Mouse (Mus musculus) lung, embryonic 15.5 days (tissue): ENCODE results near the gene Psmd9. TPM values are rescaled to one million over a fixed set of nuclear protein-coding genes. Genes with fewer than 3 reads are reported as not detected.
"Not testable (repeated sequence)": the region's sequence is repeated elsewhere in the genome, so short reads cannot be mapped to it uniquely, and the experiment has no call there.

Experiments used
- ATAC-seq: fragments of 200-750 bp; cut with Nextera tagmentation; 2 replicates; pipeline ENCODE4 v1.8.0; 2017; ENCODE audit warnings: moderate number of reproducible peaks, borderline replicate concordance; ENCODE audit not compliant: low FRiP score, low TSS enrichment; ENCODE audit errors: extremely low read depth
- H3K27ac ChIP-seq: fragments of 300-500 bp; sonication (generic); 2 replicates; pipeline ENCODE4 v1.5.1; 2015; ENCODE audit warnings: moderate library complexity, mild to moderate bottlenecking, inconsistent platforms
- H3K27me3 ChIP-seq: fragments of 300-500 bp; sonication (generic); 2 replicates; pipeline ENCODE4 v1.6.1; 2015; ENCODE audit warnings: inconsistent platforms
- H3K36me3 ChIP-seq: fragments of 300-500 bp; sonication (generic); 2 replicates; pipeline ENCODE4 v1.6.1; 2015; ENCODE audit warnings: inconsistent platforms
- H3K4me1 ChIP-seq: fragments of 300-500 bp; sonication (generic); 2 replicates; pipeline ENCODE4 v1.6.1; 2015; ENCODE audit warnings: inconsistent platforms
- H3K4me2 ChIP-seq: fragments of 300-500 bp; sonication (generic); 2 replicates; pipeline ENCODE4 v1.6.1; 2015; ENCODE audit warnings: inconsistent platforms, mild to moderate bottlenecking, moderate library complexity
- H3K4me3 ChIP-seq: fragments of 300-500 bp; sonication (generic); 2 replicates; pipeline ENCODE4 v1.5.1; 2015; ENCODE audit warnings: mild to moderate bottlenecking, inconsistent platforms
- H3K9ac ChIP-seq: fragments of 300-500 bp; sonication (generic); 2 replicates; pipeline ENCODE4 v1.6.1; 2015; ENCODE audit warnings: inconsistent platforms
- H3K9me3 ChIP-seq: fragments of 300-500 bp; sonication (generic); 2 replicates; pipeline ENCODE4 v1.6.1; 2016; ENCODE audit warnings: inconsistent platforms
- WGBS: fragments of 180-500 bp; shearing (Covaris S2); methylation state at CpG from one replicate; pipeline ENCODE4 v1.1.7; 2015; 5-methylcytosine and 5-hydroxymethylcytosine counted together
- polyA plus RNA-seq: library from polyadenylated mRNA; unstranded; fragments of >200 nt; fragmentation: Nextera tagmentation; extraction: Ambion mirVana; gene quantifications from 2 replicates; pipeline ENCODE4 v1.2.1, GENCODE M21; 2015

Psmd9 gene
- polyA plus RNA-seq, 1 experiment from 2014 or later = 85.3 TPM

DNA sequence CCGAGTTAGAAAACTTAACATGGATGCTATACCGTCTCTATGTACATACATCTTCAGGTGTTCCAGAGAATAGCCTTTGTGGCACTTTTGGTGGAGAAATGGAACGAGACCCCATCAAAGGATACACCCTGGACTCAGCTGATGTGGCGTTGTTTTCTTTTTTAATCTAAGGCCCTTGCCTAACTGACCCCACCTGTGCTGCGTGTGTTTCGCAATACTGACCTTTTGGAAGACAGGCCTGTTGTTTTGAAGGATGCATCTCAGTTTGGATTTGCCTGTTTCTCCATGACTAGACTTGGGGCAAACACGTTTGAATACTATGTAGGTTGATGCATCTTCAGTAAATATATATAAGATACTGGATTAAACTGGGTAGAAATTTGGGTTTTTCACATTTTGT lies 34.4 kb downstream of the Psmd9 start:
- H3K4me2 ChIP-seq, H3K9ac ChIP-seq, H3K4me1 ChIP-seq, H3K27me3 ChIP-seq, H3K9me3 ChIP-seq, H3K36me3 ChIP-seq, H3K4me3 ChIP-seq, ATAC-seq, H3K27ac ChIP-seq: not testable (repeated sequence)
- WGBS = 81% methylated on average over 7 of the region's 7 CpGs

GRCm38 (mm10) chr5:123222346-123223050 lies 53.3 kb downstream of the Psmd9 start:
- WGBS = 79% methylated on average over 4 of the region's 5 CpGs
- not testable (repeated sequence) for H3K27ac ChIP-seq, H3K4me1 ChIP-seq, H3K36me3 ChIP-seq, H3K4me2 ChIP-seq, H3K27me3 ChIP-seq, H3K9me3 ChIP-seq, ATAC-seq, H3K9ac ChIP-seq, H3K4me3 ChIP-seq

DNA sequence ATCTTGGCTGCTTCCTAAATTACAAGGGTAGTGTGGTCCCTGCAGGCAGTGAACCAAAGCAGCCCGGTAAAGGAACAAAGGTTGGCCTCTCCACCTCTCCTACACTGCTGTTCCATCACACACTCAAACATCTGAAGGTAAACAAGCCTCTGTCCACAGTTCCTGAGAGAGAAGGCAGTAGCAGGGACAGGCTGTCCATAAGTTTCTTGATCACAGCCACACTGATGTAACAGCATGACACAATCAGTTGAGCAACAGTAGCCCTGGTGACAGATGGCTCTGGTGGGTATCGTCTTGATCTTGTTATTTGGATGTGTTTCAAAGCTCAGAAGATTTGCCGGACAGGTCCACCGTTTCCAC lies 53.8 kb downstream of the Psmd9 start:
- H3K27ac ChIP-seq = no peak overlapping the region
- no peaks in the 10 kb centered on the region for H3K36me3 ChIP-seq
- H3K4me2 ChIP-seq = no peak overlapping the region
- WGBS = 61% methylated on average over 4 of the region's 4 CpGs
- no peaks in the 10 kb centered on the region for H3K27me3 ChIP-seq
- no peaks in the 10 kb centered on the region for H3K4me1 ChIP-seq
- no peaks in the 10 kb centered on the region for H3K9me3 ChIP-seq
- no peak overlapping the region for H3K4me3 ChIP-seq
- no peak overlapping the region for H3K9ac ChIP-seq
- no peak for ATAC-seq

DNA sequence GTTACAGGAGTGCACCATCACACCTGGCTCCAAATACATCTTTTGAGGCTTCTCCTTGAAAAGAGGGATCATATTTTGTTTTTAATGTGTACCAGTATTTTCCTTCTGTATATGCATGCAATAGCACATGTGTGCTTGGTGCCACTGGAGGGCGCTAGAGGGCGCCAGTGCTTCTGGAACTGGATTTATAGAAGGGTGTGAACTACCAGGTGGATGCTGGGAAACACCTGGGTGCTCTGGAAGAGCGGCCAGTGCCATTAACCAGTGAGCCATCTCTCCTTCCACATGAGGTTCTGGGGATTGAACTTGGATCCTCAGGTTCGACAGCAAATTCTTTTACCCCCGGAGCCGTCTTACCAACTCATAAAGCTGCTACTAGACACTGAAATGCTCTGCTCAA lies 54.6 kb downstream of the Psmd9 start:
- H3K4me1 ChIP-seq, H3K27me3 ChIP-seq, H3K9me3 ChIP-seq, H3K4me2 ChIP-seq, ATAC-seq, H3K4me3 ChIP-seq, H3K27ac ChIP-seq, H3K36me3 ChIP-seq, H3K9ac ChIP-seq: not testable (repeated sequence)
- 50% methylated on average over 6 of the region's 6 CpGs for whole genome bisulfite sequencing

- Histone ChIP-seq H3K27ac (no peak overlapping the region), H3K4me1 (peaks cover 10% of the 10 kb centered on the region), H3K36me3 (no peaks in the 10 kb centered on the region), H3K4me3 (no peak overlapping the region), H3K27me3 (no peaks in the 10 kb centered on the region), H3K9me3 (no peaks in the 10 kb centered on the region), H3K9ac (no peak overlapping the region), H3K4me2 (no peak overlapping the region)
- WGBS = 81% methylated on average over 7 of the region's 7 CpGs
- ATAC-seq = no peak
These were observed 57.6 kb downstream of the Psmd9 start for GRCm38 (mm10) chr5:123226851-123227250.

GRCm38 (mm10) chr5:123227762-123228523 lies 58.7 kb downstream of the Psmd9 start:
- H3K4me3 ChIP-seq = peak overlapping the region; percentile 92
- H3K27me3 ChIP-seq = no peaks in the 10 kb centered on the region
- H3K27ac ChIP-seq = no peak overlapping the region
- H3K36me3 ChIP-seq = no peaks in the 10 kb centered on the region
- H3K9me3 ChIP-seq = no peaks in the 10 kb centered on the region
- ATAC-seq = peak; percentile 86
- peaks cover 10% of the 10 kb centered on the region for H3K4me1 ChIP-seq
- H3K9ac ChIP-seq = peak overlapping the region; percentile 96
- 3% methylated on average over 42 of the region's 42 CpGs for WGBS
- H3K4me2 ChIP-seq = peak overlapping the region; percentile 68

- ATAC-seq = no peak
- Histone ChIP-seq H3K4me1 (peaks cover 10% of the 10 kb centered on the region), H3K4me3 (peak overlapping the region; percentile 92), H3K4me2 (peak overlapping the region; percentile 68), H3K27me3 (no peaks in the 10 kb centered on the region), H3K27ac (no peak overlapping the region), H3K9ac (peak overlapping the region; percentile 96), H3K9me3 (no peaks in the 10 kb centered on the region), H3K36me3 (no peaks in the 10 kb centered on the region)
- 7% methylated on average over 15 of the region's 15 CpGs for WGBS
These were observed 59.3 kb downstream of the Psmd9 start for GRCm38 (mm10) chr5:123228524-123228922.

GRCm38 (mm10) chr5:123229296-123229695 lies 60.1 kb downstream of the Psmd9 start:
- ATAC-seq = no peak
- peak overlapping the region; percentile 92; the same call in 1 of the 2 replicates for H3K4me3 ChIP-seq
- H3K36me3 ChIP-seq = no peaks in the 10 kb centered on the region
- peaks cover 10% of the 10 kb centered on the region for H3K4me1 ChIP-seq
- H3K9me3 ChIP-seq = no peaks in the 10 kb centered on the region
- 87% methylated on average over 6 of the region's 6 CpGs for WGBS
- H3K4me2 ChIP-seq = peak overlapping the region; percentile 68
- peak overlapping the region; percentile 12; the same call in 1 of the 2 replicates for H3K9ac ChIP-seq
- H3K27me3 ChIP-seq = no peaks in the 10 kb centered on the region
- H3K27ac ChIP-seq = no peak overlapping the region

GRCm38 (mm10) chr5:123232180-123232579 lies 63.0 kb downstream of the Psmd9 start:
- ATAC-seq = no peak
- H3K36me3 ChIP-seq = peaks cover 8% of the 10 kb centered on the region; the same call in 1 of the 2 replicates
- H3K4me1 ChIP-seq = peaks cover 10% of the 10 kb centered on the region
- H3K9me3 ChIP-seq = no peaks in the 10 kb centered on the region
- no peak overlapping the region for H3K27ac ChIP-seq
- H3K4me3 ChIP-seq = no peak overlapping the region
- WGBS = 84% methylated on average over 2 of the region's 2 CpGs
- H3K27me3 ChIP-seq = no peaks in the 10 kb centered on the region
- no peak overlapping the region for H3K9ac ChIP-seq
- H3K4me2 ChIP-seq = no peak overlapping the region

DNA sequence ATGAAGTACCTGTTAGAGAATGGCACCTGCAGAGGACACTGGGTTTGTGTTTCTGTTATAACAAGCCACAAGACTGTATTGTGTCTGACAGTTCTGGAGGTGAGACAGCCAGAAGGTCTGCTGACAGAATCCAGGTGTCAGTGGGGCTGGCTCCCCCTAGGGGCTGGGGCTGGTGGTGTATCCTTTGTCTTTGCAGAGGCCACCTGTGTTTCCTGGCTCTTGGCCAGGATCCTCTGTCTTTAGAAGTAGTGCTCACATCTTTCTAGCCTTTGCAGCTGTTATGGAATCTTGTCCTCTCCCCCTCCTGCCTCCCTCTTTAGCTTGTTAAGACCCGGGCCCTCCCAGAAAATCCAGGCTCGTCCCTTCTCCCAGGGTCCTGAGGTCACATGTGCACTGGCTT lies 66.5 kb downstream of the Psmd9 start:
- Histone ChIP-seq H3K27me3 (no peaks in the 10 kb centered on the region), H3K9me3 (no peaks in the 10 kb centered on the region), H3K36me3 (peaks cover 19% of the 10 kb centered on the region; the same call in 1 of the 2 replicates), H3K4me1 (no peaks in the 10 kb centered on the region), H3K4me3 (no peak overlapping the region), H3K4me2 (no peak overlapping the region), H3K9ac (no peak overlapping the region), H3K27ac (no peak overlapping the region)
- no peak for ATAC-seq
- WGBS = 17% methylated on average over 2 of the region's 2 CpGs

DNA sequence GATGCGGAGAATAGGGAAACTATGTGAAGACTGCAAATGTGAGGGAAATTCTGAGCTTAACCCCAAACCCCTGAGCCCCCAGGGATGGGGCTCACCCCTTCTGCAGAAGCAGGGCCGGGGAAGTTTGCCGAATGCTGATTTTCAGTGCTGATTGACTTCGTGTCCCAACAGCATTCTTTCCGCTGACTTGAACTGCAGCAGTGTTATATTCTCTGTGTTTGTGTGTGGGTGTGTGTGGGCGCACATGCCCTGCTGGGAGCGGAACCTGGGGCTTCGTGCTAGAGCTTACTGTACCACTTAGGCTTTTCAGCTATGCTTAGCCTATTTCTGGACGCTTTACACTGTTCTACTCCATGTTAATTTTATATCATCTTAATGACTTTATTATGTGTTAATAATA lies 67.2 kb downstream of the Psmd9 start:
- Histone ChIP-seq H3K4me1 (no peaks in the 10 kb centered on the region), H3K27me3 (no peaks in the 10 kb centered on the region), H3K36me3 (peaks cover 26% of the 10 kb centered on the region; the same call in 1 of the 2 replicates), H3K9me3 (no peaks in the 10 kb centered on the region), H3K4me3 (no peak overlapping the region), H3K9ac (no peak overlapping the region), H3K27ac (no peak overlapping the region), H3K4me2 (no peak overlapping the region)
- no peak for ATAC-seq
- 87% methylated on average over 9 of the region's 9 CpGs for WGBS

DNA sequence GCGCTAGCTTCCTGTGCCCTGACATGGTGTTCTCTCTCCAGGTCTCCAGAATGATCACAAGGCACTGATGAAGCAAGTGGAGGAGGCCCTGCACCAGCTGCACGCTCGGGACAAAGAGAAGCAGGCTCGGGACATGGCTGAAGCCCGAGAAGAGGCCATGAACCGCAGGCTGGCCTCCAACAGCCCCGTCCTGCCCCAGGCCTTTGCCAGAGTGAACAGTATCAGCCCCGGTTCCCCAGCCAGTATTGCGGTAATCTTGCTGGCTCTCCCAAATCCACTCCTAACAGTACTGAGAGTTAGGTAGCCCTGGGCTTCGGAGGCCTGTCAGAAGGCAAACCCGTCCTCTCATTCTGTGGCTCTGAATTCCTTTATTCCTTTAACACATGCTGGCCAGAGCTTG lies 70.3 kb downstream of the Psmd9 start:
- Histone ChIP-seq H3K9ac (no peak overlapping the region), H3K4me3 (no peak overlapping the region), H3K9me3 (no peaks in the 10 kb centered on the region), H3K36me3 (peaks cover 45% of the 10 kb centered on the region), H3K4me2 (no peak overlapping the region), H3K4me1 (no peaks in the 10 kb centered on the region), H3K27ac (no peak overlapping the region), H3K27me3 (no peaks in the 10 kb centered on the region)
- WGBS = 94% methylated on average over 11 of the region's 11 CpGs
- ATAC-seq = no peak
